ENCODE assay signal across 12 mouse cellular contexts in the genomic region with DNA sequence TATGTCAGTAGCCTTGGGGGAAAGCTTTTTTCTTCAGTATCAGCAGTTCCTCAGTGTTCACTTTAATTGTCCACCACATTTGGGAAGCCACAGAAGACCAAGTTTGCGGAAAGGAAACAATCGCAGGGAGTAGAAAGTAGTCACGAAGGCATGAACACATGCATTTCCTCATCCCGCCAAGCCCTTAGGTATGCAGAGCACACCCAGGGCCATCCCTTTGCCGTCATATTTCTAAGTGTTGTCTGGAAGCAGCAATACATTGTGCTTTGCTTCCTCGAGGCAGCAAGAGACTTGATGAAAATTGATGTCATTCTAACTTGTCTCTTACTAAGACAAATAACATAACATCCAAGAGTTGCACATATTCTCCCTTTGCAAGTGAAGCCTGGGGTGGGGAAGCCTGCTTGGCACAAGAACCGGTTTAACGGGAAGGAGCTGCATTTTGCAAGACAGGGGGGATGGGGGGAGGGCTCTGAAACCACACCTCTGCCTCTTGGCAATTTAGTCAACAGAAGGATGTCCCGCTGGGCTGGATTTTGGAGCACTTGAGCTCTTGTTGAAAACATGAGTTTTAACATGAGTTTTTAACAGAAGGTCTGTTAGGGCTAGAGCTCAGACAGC.
DNase-seq lines count a peak whose midpoint lies in the region; ATAC-seq lines count a peak whose summit lies in the region.
"Had no signal": no experiment of that assay in that cellular context is flagged by ENCODE, and none has a peak within 500 bp of the region (broad histone marks: within the 10 kb centered on the region; RNA-seq: fewer than 3 reads in every experiment).

No protein-coding gene starts in this region.

- H3K9me3 ChIP-seq in hindbrain, embryonic 10.5 days, result no peaks in the 10 kb centered on the region
- no peaks in the 10 kb centered on the region for H3K9me3 ChIP-seq in hindbrain, embryonic 13.5 days
- H3K9me3 ChIP-seq in embryonic facial prominence, embryonic 14.5 days (ENCODE audit: control insufficient read depth, low read length), result no peaks in the 10 kb centered on the region
- H3K9me3 ChIP-seq in forebrain, embryonic 14.5 days (replicated peaks; ENCODE audit: control insufficient read depth, low read length), result no peaks in the 10 kb centered on the region
- H3K9me3 ChIP-seq: embryonic facial prominence, embryonic 15.5 days; heart, embryonic 15.5 days had no signal

- H3K36me3 ChIP-seq in hindbrain, embryonic 10.5 days, result no peaks in the 10 kb centered on the region
- no peaks in the 10 kb centered on the region for H3K36me3 ChIP-seq in hindbrain, embryonic 13.5 days
- H3K36me3 ChIP-seq in embryonic facial prominence, embryonic 14.5 days (ENCODE audit: control insufficient read depth, insufficient read depth, low read length), result no peaks in the 10 kb centered on the region
- no peaks in the 10 kb centered on the region for H3K36me3 ChIP-seq in forebrain, embryonic 14.5 days (ENCODE audit: control insufficient read depth, insufficient read depth, low read length)
- H3K36me3 ChIP-seq: embryonic facial prominence, embryonic 15.5 days; heart, embryonic 15.5 days had no signal

- peak; percentile 26 for DNase-seq in hindbrain, embryonic 10.5 days (ENCODE audit: low spot score)
- peak; percentile 77 for DNase-seq in adipocyte (ENCODE audit: low spot score)
- peak; percentile 90 for DNase-seq in embryonic facial prominence, embryonic 14.5 days (ENCODE audit: low spot score)
- DNase-seq in lung, postnatal 36 days, result peak; percentile 6
- no peak for DNase-seq in frontal cortex, postnatal 14 days (ENCODE audit: low spot score in 2 of 2)
- no peak for DNase-seq in cerebellum, adult 18-20 months
- DNase-seq in forebrain, embryonic 14.5 days (ENCODE audit: low spot score), result no peak
- DNase-seq: thymus, postnatal 36 days had no signal

- no peak for ATAC-seq in hindbrain, embryonic 13.5 days (ENCODE audit: low FRiP score)
- peak; percentile 82 for ATAC-seq in embryonic facial prominence, embryonic 14.5 days (ENCODE audit: low read depth)
- no peak for ATAC-seq in forebrain, embryonic 14.5 days

- no peak overlapping the region for H3K4me2 ChIP-seq in hindbrain, embryonic 13.5 days
- no peak overlapping the region for H3K4me2 ChIP-seq in embryonic facial prominence, embryonic 14.5 days (ENCODE audit: low read depth, low read length)
- no peak overlapping the region for H3K4me2 ChIP-seq in forebrain, embryonic 14.5 days (ENCODE audit: low read length)
- H3K4me2 ChIP-seq: embryonic facial prominence, embryonic 15.5 days; heart, embryonic 15.5 days had no signal

- H3K4me1 ChIP-seq in hindbrain, embryonic 10.5 days (replicated peaks), result no peaks in the 10 kb centered on the region
- H3K4me1 ChIP-seq in hindbrain, embryonic 13.5 days (replicated peaks), result no peaks in the 10 kb centered on the region
- H3K4me1 ChIP-seq in embryonic facial prominence, embryonic 14.5 days (ENCODE audit: control insufficient read depth, insufficient read depth, low read length), result peaks cover 6% of the 10 kb centered on the region; the same call in 1 of the 2 replicates
- H3K4me1 ChIP-seq in forebrain, embryonic 14.5 days (ENCODE audit: control insufficient read depth, insufficient read depth, low read length), result no peaks in the 10 kb centered on the region
- H3K4me1 ChIP-seq: heart, embryonic 15.5 days; megakaryocyte, embryonic 14.5 days had no signal

- H3K27me3 ChIP-seq in hindbrain, embryonic 10.5 days (ENCODE audit: insufficient read depth, poor library complexity, severe bottlenecking), result no peaks in the 10 kb centered on the region
- no peaks in the 10 kb centered on the region for H3K27me3 ChIP-seq in hindbrain, embryonic 13.5 days
- no peaks in the 10 kb centered on the region for H3K27me3 ChIP-seq in embryonic facial prominence, embryonic 14.5 days (replicated peaks; ENCODE audit: control insufficient read depth, insufficient read depth, low read length)
- no peaks in the 10 kb centered on the region for H3K27me3 ChIP-seq in forebrain, embryonic 14.5 days (replicated peaks; ENCODE audit: control insufficient read depth, insufficient read depth, low read length)
- H3K27me3 ChIP-seq: embryonic facial prominence, embryonic 15.5 days; heart, embryonic 15.5 days; megakaryocyte, embryonic 14.5 days had no signal

- no peak overlapping the region for H3K4me3 ChIP-seq in hindbrain, embryonic 10.5 days
- no peak overlapping the region for H3K4me3 ChIP-seq in hindbrain, embryonic 13.5 days
- no peak overlapping the region for H3K4me3 ChIP-seq in embryonic facial prominence, embryonic 14.5 days (ENCODE audit: low read depth, low read length)
- no peak overlapping the region for H3K4me3 ChIP-seq in forebrain, embryonic 14.5 days (ENCODE audit: low read depth, low read length)
- H3K4me3 ChIP-seq: embryonic facial prominence, embryonic 15.5 days; heart, embryonic 15.5 days; megakaryocyte, embryonic 14.5 days had no signal

- H3K27ac ChIP-seq in hindbrain, embryonic 10.5 days, result no peak overlapping the region
- H3K27ac ChIP-seq in hindbrain, embryonic 13.5 days, result no peak overlapping the region
- H3K27ac ChIP-seq in embryonic facial prominence, embryonic 14.5 days (replicated peaks; ENCODE audit: low read depth, low read length), result no peak overlapping the region
- H3K27ac ChIP-seq in forebrain, embryonic 14.5 days (ENCODE audit: low read depth, low read length), result no peak overlapping the region
- H3K27ac ChIP-seq: embryonic facial prominence, embryonic 15.5 days; heart, embryonic 15.5 days had no signal

- H3K9ac ChIP-seq in hindbrain, embryonic 13.5 days, result no peak overlapping the region
- no peak overlapping the region for H3K9ac ChIP-seq in embryonic facial prominence, embryonic 14.5 days (ENCODE audit: low read depth, low read length)
- no peak overlapping the region for H3K9ac ChIP-seq in forebrain, embryonic 14.5 days (ENCODE audit: low read length)
- H3K9ac ChIP-seq: embryonic facial prominence, embryonic 15.5 days; heart, embryonic 15.5 days had no signal

- WGBS in hindbrain, embryonic 10.5 days, result 30% methylated on average over 9 of the region's 9 CpGs
- WGBS in hindbrain, embryonic 13.5 days, result 41% methylated on average over 9 of the region's 9 CpGs
- WGBS in embryonic facial prominence, embryonic 14.5 days, result 24% methylated on average over 9 of the region's 9 CpGs
- 39% methylated on average over 9 of the region's 9 CpGs for WGBS in forebrain, embryonic 14.5 days

Comparison
In these comparisons a context has a peak if more than half of its experiments do, and no peak if none do; other contexts are left out.
1. DNase-seq: peak in hindbrain, embryonic 10.5 days (single experiment), adipocyte (single experiment), embryonic facial prominence, embryonic 14.5 days (single experiment) and lung, postnatal 36 days (single experiment); none in frontal cortex, postnatal 14 days (0 of 2), cerebellum, adult 18-20 months (0 of 2) and forebrain, embryonic 14.5 days (single experiment).